Mouse (Mus musculus): ENCODE measurements at regions not wholly inside any gene's neighbourhood (a gene's known extent, or its start where the extent isn't known, plus 50 kb on each side); places are given as distances from the start of the nearest gene placed in this dataset.

DNA sequence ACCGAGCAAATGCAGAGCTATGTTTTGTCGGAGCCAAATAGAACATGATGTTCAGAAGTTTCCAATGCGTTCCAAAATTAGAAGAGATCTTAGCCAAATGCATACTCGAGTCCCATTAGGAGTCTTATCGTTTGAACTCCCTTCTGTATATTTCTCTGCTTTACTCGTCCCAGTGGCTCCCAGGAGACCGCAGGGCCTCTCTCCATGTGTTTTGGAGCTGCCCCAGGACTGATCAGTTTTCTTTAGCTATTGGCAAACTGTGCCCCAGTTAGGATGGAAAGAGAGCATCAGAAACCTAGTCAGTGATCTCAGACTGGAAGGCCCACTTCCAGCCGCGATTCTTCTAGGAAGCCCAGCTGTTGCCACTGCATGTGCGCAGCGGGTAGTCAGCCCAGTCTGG, 152.0 kb upstream of the Serp2 start:
- no peak for DNase-seq (ENCODE audit: low read depth)

- DNase-seq (ENCODE audit: low read depth): no peak
These were observed 146.7 kb upstream of the Serp2 start for GRCm38 (mm10) chr14:76703373-76703764.

GRCm38 (mm10) chr14:76702709-76703372, 146.2 kb upstream of the Serp2 start:
- no peak for DNase-seq (ENCODE audit: low read depth)

DNA sequence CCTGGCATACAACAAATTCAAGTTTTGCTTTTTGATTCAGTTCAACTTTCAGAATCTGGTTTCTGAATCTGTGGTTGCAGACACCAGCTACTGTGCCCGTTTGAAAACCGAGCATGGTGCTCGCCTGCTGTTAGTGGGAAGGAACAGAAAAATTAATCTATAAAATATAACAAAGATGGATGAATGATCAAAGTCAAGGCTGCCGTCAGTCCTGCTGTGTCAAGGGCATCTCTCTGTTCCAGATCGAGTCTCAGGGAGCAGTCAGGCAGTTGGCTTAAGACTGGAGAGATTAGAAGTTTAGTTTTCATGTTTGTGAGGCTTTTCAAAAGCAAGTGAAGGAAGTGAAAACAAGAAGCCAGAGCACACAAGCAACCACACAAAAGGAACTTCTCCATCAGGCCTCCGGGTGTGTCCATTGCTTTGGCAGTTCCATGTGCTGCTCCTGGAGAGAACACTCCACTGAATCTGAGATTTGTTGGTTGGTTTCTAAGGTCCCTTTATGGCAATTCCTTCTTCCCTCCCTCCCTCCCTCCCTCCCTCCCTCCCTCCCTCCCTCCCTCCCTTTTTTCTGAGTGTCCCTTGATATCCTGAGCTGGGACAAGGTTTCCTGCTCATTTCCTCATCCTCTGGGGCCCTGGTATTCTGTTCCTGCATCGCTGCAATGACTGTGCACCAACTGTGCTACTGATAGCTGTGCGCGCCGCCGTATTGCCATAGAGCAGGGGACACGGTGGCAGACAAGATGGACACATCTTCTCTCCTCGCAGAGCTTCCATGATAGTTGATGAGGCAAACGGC, 145.4 kb upstream of the Serp2 start:
- no peak for DNase-seq (ENCODE audit: low read depth)

DNA sequence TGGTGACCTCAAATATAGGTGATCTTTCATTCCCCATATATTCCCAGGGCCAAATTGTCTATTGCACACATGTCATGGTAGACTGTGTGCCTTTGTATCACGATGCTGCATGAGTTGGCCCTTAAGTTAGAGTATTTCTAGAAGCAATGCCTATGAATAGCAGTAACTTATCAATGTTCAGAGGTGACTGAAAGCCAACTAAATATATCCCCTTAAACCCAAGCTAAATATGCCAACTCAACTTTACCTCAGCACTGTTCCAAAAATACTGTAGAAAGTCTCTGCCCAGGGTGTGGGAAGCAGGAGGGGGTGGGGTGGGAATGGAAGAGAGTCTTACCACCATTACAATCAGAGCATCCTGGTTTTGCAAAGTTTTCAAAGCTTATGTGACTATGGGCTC, 144.6 kb upstream of the Serp2 start:
- no peak for DNase-seq (ENCODE audit: low read depth)

DNA sequence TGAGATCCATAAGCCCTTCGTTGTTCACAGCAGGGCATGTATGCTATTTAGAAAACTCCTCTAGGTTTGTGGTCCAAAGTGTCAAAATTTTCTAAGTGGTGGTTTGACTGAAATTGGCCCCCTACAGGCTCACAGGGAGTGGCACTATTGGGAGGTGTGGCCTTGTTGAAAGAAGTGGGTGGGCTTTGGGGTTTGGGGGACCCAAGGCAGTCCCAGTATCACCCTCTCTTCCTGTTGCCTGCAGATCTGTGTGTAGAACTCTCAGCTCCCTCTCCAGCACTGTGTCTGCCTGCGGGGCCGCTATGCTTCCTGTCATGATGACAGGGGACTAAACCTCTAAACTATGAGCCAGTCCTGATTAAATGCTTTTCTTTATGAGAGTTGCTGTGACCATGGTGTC, 144.1 kb upstream of the Serp2 start:
- DNase-seq (ENCODE audit: low read depth): no peak

GRCm38 (mm10) chr14:76700190-76700589, 143.5 kb upstream of the Serp2 start:
- no peak for DNase-seq (ENCODE audit: low read depth)

- DNase-seq (ENCODE audit: low read depth): peak; percentile 83
These were observed 142.2 kb upstream of the Serp2 start for GRCm38 (mm10) chr14:76698718-76699402.

- DNase-seq (ENCODE audit: low read depth): no peak
These were observed 140.0 kb upstream of the Serp2 start for GRCm38 (mm10) chr14:76696729-76697128.

GRCm38 (mm10) chr14:76695691-76696355, 139.1 kb upstream of the Serp2 start:
- DNase-seq (ENCODE audit: low read depth): no peak

DNA sequence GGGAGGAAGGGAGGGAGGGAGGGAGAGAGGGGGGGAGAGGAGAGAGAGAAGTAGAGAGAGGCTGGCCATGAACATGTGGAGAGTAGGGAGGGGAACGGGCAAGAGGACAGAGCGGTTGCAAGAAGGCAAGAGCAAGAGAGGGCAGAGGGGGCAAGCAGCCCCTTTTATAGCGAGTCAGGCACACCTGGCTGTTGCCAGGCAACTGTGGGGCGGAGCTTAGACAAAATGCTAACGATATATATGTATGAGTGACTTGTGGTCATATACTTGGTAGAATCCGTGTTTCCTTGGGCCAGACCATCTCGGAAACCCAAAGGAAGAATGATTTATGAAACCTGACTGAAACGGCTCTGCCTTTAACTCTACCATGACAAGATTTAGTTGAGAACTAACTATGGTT, 138.2 kb upstream of the Serp2 start:
- no peak for DNase-seq (ENCODE audit: low read depth)

DNA sequence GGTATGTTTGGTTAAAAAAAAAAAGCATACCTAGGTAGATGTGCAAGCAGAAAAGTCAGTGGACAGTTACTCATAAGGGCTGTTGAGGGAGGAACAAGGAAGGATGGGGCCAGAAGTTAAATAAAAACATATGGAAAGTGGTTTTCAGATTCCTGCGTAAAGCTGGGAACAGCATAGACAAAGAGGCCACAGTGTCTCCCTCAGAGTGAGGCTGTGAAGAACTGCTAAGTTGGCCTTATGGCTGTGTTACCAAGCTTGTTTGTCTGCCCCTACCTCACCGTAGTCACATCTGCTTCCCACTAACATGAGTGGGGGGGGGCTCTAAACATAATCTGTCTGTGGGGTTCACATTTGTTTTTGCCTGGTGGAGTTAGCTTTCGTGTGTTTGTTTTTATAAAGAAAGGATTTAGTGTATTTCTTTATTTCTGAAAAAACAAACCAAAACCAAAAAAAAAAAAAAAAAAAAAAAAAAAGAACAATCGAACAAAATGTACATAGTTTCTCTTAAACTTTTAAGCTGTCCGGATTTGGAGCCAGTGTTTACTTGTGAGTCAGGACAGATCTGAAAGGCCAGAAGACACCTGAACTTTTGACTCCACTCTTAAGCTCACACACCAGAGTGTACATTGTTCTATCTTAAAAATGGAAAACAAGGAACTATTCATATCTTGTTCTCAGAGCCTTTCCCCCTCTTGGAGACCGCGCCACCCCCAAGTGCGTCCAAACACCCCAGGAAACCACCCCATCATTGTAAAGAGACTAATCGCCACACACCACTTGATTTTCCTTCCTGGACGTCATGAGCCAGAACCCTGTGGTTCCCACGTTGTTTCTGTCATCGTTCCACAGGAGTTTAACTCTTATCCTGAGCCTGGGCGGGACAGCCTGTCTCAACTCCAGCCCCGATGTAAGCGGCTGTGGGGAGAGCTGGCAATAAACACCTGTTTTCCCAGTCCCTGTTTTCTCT, 136.9 kb upstream of the Serp2 start:
- DNase-seq (ENCODE audit: low read depth): no peak

DNA sequence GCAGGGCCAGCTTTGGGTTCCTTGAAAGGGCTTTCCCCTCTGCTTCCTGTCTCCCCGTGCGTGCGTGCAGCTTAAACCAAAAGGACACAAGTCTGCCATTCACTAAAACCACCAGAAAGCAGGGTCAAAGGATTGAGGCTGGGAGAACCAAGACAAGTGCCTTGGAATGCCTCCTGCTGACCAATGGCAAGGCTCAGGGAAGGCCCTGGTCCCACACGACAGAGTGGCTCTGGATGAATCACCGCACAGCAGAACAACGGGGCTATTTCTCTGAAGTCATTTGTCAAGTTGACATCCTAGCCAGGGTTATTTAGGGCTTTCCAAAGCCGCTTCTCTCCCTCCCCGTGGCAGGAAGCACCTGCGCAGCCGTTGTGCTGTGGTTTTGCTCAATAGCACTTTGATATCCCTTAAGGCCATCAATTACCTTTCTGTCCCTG, 131.3 kb upstream of the Serp2 start:
- DNase-seq (ENCODE audit: low read depth): no peak

DNA sequence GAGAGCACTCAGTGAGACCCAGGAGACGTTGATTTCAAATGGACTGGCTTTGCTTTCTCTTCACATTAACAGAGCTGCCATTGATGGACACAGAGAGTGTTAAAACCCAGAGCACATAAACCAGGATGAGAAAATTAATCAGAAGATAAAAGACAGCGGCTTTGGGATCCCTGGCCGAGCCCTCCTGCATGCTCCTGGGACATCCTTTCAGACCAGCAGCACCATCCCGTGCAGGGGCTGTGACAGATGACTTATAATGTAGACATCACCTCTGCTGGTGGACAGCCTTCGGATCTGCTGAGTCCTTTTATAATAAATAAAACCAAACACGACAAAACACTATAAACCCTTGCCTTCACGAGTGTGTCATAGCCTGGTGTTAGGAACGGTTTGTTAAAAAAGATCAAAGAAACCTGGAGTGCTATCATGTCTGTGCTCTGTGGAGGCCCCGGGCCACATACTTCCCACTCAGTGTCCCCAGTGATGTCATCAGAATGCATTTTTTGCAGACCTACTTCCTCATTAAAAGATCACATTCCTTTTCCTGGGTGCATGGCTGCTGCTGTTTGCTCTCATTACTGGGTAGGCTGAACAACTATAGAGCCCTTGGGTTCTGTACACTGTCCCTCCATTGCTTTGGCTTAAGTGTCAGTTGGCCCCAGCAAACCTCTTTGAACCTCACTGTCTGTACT, 130.2 kb upstream of the Serp2 start:
- DNase-seq (ENCODE audit: low read depth): no peak

- DNase-seq (ENCODE audit: low read depth): no peak
These were observed 129.4 kb upstream of the Serp2 start for GRCm38 (mm10) chr14:76685830-76686761.

DNA sequence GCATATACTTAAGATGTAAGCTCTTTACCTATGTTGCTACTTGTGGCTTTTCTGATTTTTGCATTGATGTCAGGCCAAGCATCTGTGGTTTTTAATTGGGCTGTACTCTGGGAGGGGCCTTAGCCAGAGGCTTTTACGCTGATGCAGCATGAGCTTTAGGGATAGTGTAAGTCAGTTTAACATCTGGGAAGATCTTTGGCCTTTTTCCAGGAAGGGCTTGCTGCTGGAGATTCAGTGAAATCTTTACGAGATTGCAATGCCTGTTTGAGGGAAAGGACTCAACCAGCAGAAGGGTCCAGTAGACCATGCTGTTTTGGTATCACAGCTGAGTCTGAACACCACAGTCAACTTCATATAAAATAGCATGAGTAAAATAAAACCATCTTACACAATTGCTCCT, 127.6 kb upstream of the Serp2 start:
- DNase-seq (ENCODE audit: low read depth): no peak

DNA sequence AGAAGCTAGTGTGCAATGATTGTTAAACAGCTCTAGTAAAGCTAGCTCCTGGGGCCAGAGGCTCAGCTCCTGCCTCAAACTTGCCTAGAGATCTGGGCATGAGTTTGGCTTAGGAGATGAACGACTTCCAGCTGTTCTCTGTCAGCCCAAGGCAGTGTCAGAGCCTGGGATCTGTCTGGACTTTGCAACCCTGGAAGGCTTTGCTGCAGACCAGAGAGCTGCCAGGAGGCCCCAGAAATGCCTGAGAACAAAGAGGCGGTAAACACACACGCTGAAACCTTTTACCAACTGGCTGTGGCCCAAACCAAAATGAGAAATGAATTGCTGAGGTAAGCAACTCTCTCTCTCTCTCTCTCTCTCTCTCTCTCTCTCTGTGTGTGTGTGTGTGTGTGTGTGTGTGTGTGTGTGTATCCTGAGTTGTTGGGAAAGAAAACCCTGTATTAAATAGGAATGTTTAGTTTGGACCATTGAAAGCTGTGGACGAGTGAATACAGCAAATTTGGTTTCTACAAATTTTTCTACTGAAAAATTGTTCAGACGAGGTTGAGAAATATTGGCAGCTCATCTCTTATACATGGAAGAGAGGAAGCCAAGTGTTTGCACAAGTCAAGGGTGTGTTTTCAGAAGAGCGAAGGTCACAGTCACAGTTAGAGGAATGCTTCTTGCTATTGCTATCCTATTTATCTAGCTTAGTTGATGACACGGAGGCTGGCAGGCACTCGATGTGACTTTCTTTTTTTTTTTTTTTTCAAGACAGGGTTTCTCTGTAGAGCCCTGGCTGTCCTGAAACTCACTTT, 125.1 kb upstream of the Serp2 start:
- no peak for DNase-seq (ENCODE audit: low read depth)

DNA sequence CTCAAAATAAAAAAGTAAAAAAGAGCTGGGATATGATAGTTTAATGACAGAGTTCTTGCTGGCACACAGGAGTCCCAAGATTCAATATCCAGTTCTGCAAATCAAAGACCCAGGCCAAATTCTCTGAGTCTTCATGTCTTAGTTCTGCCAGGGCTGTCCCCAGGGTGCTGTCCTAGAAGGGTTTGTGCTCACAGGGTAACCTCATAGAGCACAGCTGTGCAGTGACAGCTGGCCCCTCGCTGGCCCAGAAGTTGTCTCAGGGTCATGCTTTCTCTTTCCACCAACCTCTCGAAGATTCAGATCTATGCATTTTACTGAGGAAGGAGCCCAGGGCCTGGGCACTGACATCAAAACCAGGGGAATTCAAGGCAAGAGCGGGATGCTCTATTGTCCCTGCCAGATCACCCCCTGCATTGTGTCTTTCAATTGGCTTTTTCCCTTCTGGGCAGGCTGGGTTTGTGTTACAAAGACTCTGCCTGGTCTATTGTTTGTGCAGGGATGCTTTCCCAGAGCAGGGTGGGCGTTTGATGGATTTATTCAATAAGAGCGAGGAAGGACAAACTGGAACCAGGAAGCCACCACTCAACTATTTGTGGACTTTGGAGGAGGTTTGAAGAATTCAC, 121.9 kb upstream of the Serp2 start:
- DNase-seq (ENCODE audit: low read depth): no peak
